Mouse (Mus musculus) cerebellum, adult 2 months (tissue): Measurements from ENCODE around the gene Dtnb. TPM values are rescaled to one million over a fixed set of nuclear protein-coding genes. Genes with fewer than 3 reads are reported as not detected.

Experiments used
- DNase-seq, 2 experiments: peaks; one replicate each; pipeline ENCODE4 v3.0.0; 2021
- H3K27ac ChIP-seq: fragments of 200-500 bp; 2 replicates; pipeline ENCODE4 v1.5.1; 2012; ENCODE audit warnings: low read length, control low read depth, inconsistent platforms; ENCODE audit not compliant: insufficient read depth
- H3K27me3 ChIP-seq: fragments of 200-500 bp; 2 replicates; pipeline ENCODE4 v1.6.1; 2012; ENCODE audit warnings: inconsistent platforms, mild to moderate bottlenecking, low read length, moderate library complexity; ENCODE audit not compliant: control insufficient read depth, insufficient read depth
- H3K4me1 ChIP-seq: fragments of 200-500 bp; 2 replicates; pipeline ENCODE4 v1.6.1; 2011; ENCODE audit warnings: low read length; ENCODE audit not compliant: control insufficient read depth, insufficient read depth
- H3K4me3 ChIP-seq: fragments of 200-500 bp; replicated peaks from 2 replicates; pipeline ENCODE3; 2011; ENCODE audit warnings: mild to moderate bottlenecking, low read depth, low read length, control low read depth; ENCODE audit not compliant: insufficient read depth
- CTCF ChIP-seq: fragments of 200-500 bp; IDR thresholded peaks from 2 replicates; pipeline ENCODE4 v1.5.1; 2011; ENCODE audit warnings: low read depth, mild to moderate bottlenecking, control low read depth, low read length, moderate library complexity, borderline replicate concordance; ENCODE audit not compliant: insufficient read depth
- POLR2A ChIP-seq: fragments of 200-500 bp; IDR thresholded peaks from 2 replicates; pipeline ENCODE4 v1.6.1; 2011; ENCODE audit warnings: low read length, control low read depth, borderline replicate concordance; ENCODE audit not compliant: insufficient read depth
- WGBS: fragments of 180-500 bp; shearing (Covaris S2); methylation state at CpG from one replicate; pipeline ENCODE4 v1.1.7; 2018; 5-methylcytosine and 5-hydroxymethylcytosine counted together
- polyA plus RNA-seq: library from polyadenylated mRNA; depleted of rRNA; stranded (reverse); fragments of >200 nt; gene quantifications from 2 replicates; pipeline ENCODE4 v1.2.3, GENCODE M21; 2012

Dtnb gene
- polyA plus RNA-seq, 1 experiment, result 86.6 TPM

DNA sequence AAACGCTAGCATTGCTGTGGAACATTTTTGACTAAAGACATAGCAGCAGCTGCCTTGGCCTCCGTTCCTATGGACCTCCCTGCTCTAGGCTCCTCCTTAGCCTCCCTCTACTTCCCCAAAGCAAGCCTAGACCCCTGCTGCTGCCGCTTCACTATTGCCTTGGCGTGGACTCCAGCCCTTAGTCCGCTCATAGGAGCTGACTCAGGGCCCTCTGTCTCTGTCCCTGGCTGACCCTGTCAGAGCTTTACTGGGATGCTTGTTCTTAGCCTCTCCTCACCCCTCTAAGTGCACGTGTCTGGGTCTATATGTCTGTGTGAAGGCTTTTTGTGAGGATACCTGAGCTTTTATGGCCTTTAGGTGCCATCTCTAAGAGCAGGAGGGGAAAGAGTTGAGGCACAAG lies 206.1 kb downstream of the Dtnb start:
- 83% methylated on average over 6 of the region's 6 CpGs for WGBS

DNA sequence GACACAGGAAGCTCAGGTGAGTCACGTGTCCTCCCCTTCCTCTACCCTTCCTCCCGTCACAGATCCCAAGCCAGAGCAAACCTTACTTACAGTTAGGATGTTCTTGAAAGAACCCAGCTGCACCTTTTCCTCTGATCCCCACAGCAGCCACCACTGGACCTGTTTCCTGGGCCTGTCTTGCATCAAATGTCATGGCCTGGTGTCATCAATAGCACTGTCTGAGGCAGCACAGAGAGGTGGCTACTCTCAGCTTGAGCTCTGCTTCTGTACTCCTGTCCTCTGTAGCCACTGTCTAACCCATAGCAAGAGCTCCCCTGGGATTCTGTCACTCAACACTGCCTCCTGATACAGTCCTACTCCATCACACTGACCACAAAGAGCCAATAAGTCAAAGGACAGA lies 207.5 kb downstream of the Dtnb start:
- WGBS, result 96% methylated on average over 2 of the region's 2 CpGs
- H3K4me1 ChIP-seq, result peaks cover 12% of the 10 kb centered on the region
- H3K27ac ChIP-seq, result no peak overlapping the region

More for the DNA sequence above, 206.1 kb downstream of the Dtnb start:
- no peak overlapping the region for H3K4me3 ChIP-seq
- no peaks in the 10 kb centered on the region for H3K27me3 ChIP-seq
- no peak for DNase-seq
- peaks cover 12% of the 10 kb centered on the region for H3K4me1 ChIP-seq
- H3K27ac ChIP-seq, result no peak overlapping the region
- TF ChIP-seq CTCF, result no peak

GRCm38 (mm10) chr12:3780405-3780891 lies 208.3 kb downstream of the Dtnb start:
- TF ChIP-seq CTCF (no peak), POLR2A (no peak)
- WGBS, result 51% methylated on average over 8 of the region's 8 CpGs
- Histone ChIP-seq H3K4me3 (no peak overlapping the region), H3K27ac (peak overlapping the region; percentile 5; the same call in 1 of the 2 replicates), H3K27me3 (no peaks in the 10 kb centered on the region), H3K4me1 (peaks cover 12% of the 10 kb centered on the region)
- peak; percentile 43 to 52 for DNase-seq

More for the DNA sequence above, 207.5 kb downstream of the Dtnb start:
- no peaks in the 10 kb centered on the region for H3K27me3 ChIP-seq
- no peak for DNase-seq
- no peak for TF ChIP-seq POLR2A
- TF ChIP-seq CTCF, result no peak
- no peak overlapping the region for H3K4me3 ChIP-seq

DNA sequence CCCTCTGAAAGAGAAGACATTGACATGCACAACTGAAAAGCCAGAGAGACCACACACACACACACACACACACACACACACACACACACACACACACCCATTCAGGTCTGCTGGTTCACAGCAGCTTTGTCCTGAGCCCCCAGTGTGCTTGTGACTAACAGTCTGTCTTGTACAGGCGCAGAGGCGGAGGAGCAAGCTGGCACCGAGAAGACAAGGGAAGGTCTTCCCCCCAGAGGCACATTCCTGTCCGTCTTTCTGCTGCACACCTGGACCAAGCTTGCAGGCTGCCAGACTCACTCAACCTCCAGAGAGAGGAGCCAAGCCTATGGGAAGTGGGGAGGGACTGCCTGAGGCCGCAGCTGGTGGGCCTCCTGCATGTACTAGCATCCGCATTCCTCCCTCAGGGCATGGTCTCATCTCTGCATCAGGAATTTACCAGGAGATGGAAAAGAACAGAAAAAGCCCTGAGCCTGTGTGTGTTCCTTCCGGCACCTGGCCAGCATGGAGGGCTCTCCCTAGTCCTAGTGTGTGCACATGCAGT lies 208.8 kb downstream of the Dtnb start:
- no peak for DNase-seq

DNA sequence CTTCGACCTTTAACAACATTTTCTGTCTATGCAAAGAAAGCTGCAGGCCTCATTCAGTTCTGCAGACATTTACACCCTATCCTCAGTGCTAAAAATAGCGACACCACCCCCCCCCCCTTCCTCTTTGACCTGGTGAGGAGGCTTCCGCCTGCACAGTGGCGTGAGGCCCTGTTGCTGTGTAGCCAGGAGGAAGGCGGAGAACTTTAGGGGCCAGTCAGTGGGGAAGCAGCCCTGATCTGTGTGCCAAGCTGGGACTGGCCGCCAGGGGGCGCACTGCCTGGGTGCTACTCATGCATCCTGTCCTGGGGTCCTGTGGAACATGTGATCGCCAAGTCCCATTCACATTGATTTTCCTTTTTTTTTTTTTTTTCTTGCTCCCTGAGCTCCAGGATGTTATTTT lies 209.3 kb downstream of the Dtnb start:
- H3K27ac ChIP-seq, result 0 out of 2 replicates have a peak overlapping the region, but pooled peaks have one; percentile 5
- H3K4me1 ChIP-seq, result peaks cover 12% of the 10 kb centered on the region
- H3K27me3 ChIP-seq, result no peaks in the 10 kb centered on the region
- H3K4me3 ChIP-seq, result no peak overlapping the region
- peak; percentile 72 to 79 for DNase-seq
- 19% methylated on average over 8 of the region's 8 CpGs for WGBS
- TF ChIP-seq POLR2A (no peak), CTCF (peak; percentile 88)

More for the DNA sequence above, 208.8 kb downstream of the Dtnb start:
- WGBS, result 48% methylated on average over 7 of the region's 7 CpGs
- H3K27ac ChIP-seq, result peak overlapping the region; percentile 5; the same call in 1 of the 2 replicates
- H3K4me3 ChIP-seq, result no peak overlapping the region
- no peaks in the 10 kb centered on the region for H3K27me3 ChIP-seq
- peaks cover 12% of the 10 kb centered on the region for H3K4me1 ChIP-seq
- TF ChIP-seq POLR2A, result no peak
- TF ChIP-seq CTCF, result no peak

DNA sequence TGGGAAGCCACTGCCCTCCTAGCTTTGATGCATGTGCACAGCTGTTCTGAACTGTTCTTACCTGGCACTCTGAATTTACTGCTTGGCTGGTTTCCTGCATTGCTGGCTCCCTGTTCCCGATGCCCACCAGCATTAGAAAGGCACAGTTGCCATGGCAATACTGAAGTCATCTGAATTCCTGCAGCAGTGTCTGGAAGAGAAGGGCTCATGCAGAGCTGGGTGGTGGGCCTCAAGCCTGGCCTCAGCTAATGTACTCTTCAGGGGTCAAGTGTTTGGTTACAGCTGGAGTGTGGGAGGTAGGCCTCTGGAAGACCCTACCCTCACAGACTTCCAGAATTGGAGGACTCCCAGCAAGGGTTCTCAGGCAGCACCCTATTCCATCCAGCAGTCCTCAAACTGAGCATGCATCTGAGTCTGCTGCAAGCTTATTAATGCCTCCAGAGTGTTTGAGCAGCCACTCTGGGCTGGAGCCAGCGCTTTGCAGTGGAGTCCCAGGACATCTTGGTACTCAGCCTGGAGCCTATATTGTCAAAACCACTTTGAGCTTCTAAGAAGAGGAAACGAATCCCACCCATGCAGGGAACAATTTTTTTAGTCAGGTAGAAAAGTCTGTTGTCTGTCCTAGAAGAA lies 211.1 kb downstream of the Dtnb start:
- H3K27me3 ChIP-seq, result no peaks in the 10 kb centered on the region

GRCm38 (mm10) chr12:3784258-3784657 lies 212.1 kb downstream of the Dtnb start:
- no peak for TF ChIP-seq POLR2A
- DNase-seq, result no peak
- Histone ChIP-seq H3K4me3 (no peak overlapping the region), H3K27me3 (no peaks in the 10 kb centered on the region), H3K27ac (no peak overlapping the region), H3K4me1 (peaks cover 19% of the 10 kb centered on the region)
- WGBS, result 54% methylated on average over 2 of the region's 2 CpGs

More for the DNA sequence above, 211.1 kb downstream of the Dtnb start:
- Histone ChIP-seq H3K4me3 (no peak overlapping the region), H3K27ac (no peak overlapping the region), H3K4me1 (peaks cover 18% of the 10 kb centered on the region)
- TF ChIP-seq POLR2A (no peak), CTCF (no peak)
- WGBS, result 47% methylated on average over 3 of the region's 3 CpGs
- DNase-seq, result no peak

GRCm38 (mm10) chr12:3784729-3785128 lies 212.5 kb downstream of the Dtnb start:
- H3K4me3 ChIP-seq, result no peak overlapping the region
- no peak for TF ChIP-seq CTCF
- no peak for TF ChIP-seq POLR2A
- 81% methylated on average over 4 of the region's 4 CpGs for WGBS
- DNase-seq, result no peak
- no peak overlapping the region for H3K27ac ChIP-seq
- no peaks in the 10 kb centered on the region for H3K27me3 ChIP-seq
- H3K4me1 ChIP-seq, result peaks cover 22% of the 10 kb centered on the region
